Mouse (Mus musculus) CH12.LX (cell line): ENCODE results near the gene Cap2. TPM values are rescaled to one million over a fixed set of nuclear protein-coding genes. Genes with fewer than 3 reads are reported as not detected.

Source experiments
- DNase-seq: peaks from one replicate; pipeline ENCODE4 v3.0.0-alpha.2; 2013; ENCODE audit errors: extremely low read depth
- H3K27ac ChIP-seq: 2 replicates; pipeline ENCODE4 v1.5.1; 2012; ENCODE audit warnings: low read depth, mild to moderate bottlenecking, control low read depth, moderate library complexity; ENCODE audit not compliant: insufficient read depth
- H3K27me3 ChIP-seq: replicated peaks from 2 replicates; pipeline ENCODE3; 2012; ENCODE audit warnings: inconsistent platforms
- H3K36me3 ChIP-seq, 2 experiments: replicated peaks in 1 of 2; 2 replicates each; pipeline versions ENCODE3 to v1.6.1; 2012; ENCODE audit warnings: inconsistent platforms in 1 of 2, low read length in 1 of 2, mild to moderate bottlenecking in 1 of 2, mixed read lengths in 1 of 2, moderate library complexity in 1 of 2; ENCODE audit not compliant: control insufficient read depth in 1 of 2, insufficient read depth in 1 of 2
- H3K4me1 ChIP-seq, 2 experiments: 2 replicates each; pipeline ENCODE4 v1.6.1; 2012; ENCODE audit warnings: inconsistent platforms in 1 of 2, moderate library complexity in 1 of 2; ENCODE audit not compliant: insufficient read depth in 2 of 2, control insufficient read depth in 1 of 2
- H3K4me2 ChIP-seq: 2 replicates; pipeline ENCODE4 v1.6.1; 2012; ENCODE audit warnings: low read depth, mild to moderate bottlenecking, control low read depth; ENCODE audit not compliant: poor library complexity, insufficient read depth, severe bottlenecking
- H3K4me3 ChIP-seq, 3 experiments: fragments of 150-350 bp in 1 of 3; sonication (generic) in 1 of 3; replicated peaks in 1 of 3; 2 replicates each; pipeline versions ENCODE3 to v1.5.1; 2011 to 2012; ENCODE audit warnings: low read depth in 2 of 3, low read length in 2 of 3, mild to moderate bottlenecking in 2 of 3, moderate library complexity in 2 of 3, control low read depth in 1 of 3, improper control_type of control experiment in 1 of 3, inconsistent platforms in 1 of 3, mixed read lengths in 1 of 3; ENCODE audit not compliant: poor library complexity in 1 of 3
- H3K79me2 ChIP-seq: replicated peaks from 2 replicates; pipeline ENCODE4 v1.6.1; 2012; ENCODE audit warnings: mild to moderate bottlenecking, moderate library complexity; ENCODE audit not compliant: control insufficient read depth, poor library complexity, insufficient read depth, severe bottlenecking; ENCODE audit errors: extremely low read depth
- H3K9ac ChIP-seq: 2 replicates; pipeline ENCODE4 v1.6.1; 2012; ENCODE audit warnings: low read depth, mild to moderate bottlenecking, control low read depth, moderate library complexity; ENCODE audit not compliant: insufficient read depth
- H3K9me3 ChIP-seq: replicated peaks from 2 replicates; pipeline ENCODE3; 2012; ENCODE audit warnings: low read length, inconsistent platforms, mixed read lengths
- BHLHE40 ChIP-seq: IDR thresholded peaks from 2 replicates; pipeline ENCODE4 v1.6.1; 2011; ENCODE audit warnings: mild to moderate bottlenecking, low read depth, low read length, improper control_type of control experiment
- CHD1 ChIP-seq: IDR thresholded peaks from 2 replicates; pipeline ENCODE4 v1.6.1; 2012; ENCODE audit warnings: low read depth, low read length, improper control_type of control experiment, inconsistent platforms
- CHD2 ChIP-seq: IDR thresholded peaks from 2 replicates; pipeline ENCODE4 v1.6.1; 2011; ENCODE audit warnings: low read length, improper control_type of control experiment
- CTCF ChIP-seq, 2 experiments: IDR thresholded peaks in 1 of 2; conservative IDR thresholded peaks in 1 of 2; 2 replicates each; pipeline ENCODE4 v1.5.1; 2011 to 2012; ENCODE audit warnings: low read depth in 2 of 2, low read length in 2 of 2, improper control_type of control experiment in 1 of 2, inconsistent platforms in 1 of 2, mild to moderate bottlenecking in 1 of 2, moderate library complexity in 1 of 2
- E2F4 ChIP-seq: IDR thresholded peaks from 2 replicates; pipeline ENCODE4 v1.6.1; 2011; ENCODE audit warnings: low read depth, low read length, improper control_type of control experiment; ENCODE audit not compliant: insufficient replicate concordance
- EP300 ChIP-seq: IDR thresholded peaks from 2 replicates; pipeline ENCODE4 v1.6.1; 2011; ENCODE audit warnings: low read length, improper control_type of control experiment
- ETS1 ChIP-seq: conservative IDR thresholded peaks from 2 replicates; pipeline ENCODE4 v1.6.1; 2012; ENCODE audit warnings: low read depth, mild to moderate bottlenecking, inconsistent platforms, low read length, improper control_type of control experiment, moderate library complexity
- IRF4 ChIP-seq: IDR thresholded peaks from 2 replicates; pipeline ENCODE4 v1.6.1; 2014; ENCODE audit warnings: low read depth, mild to moderate bottlenecking, inconsistent platforms, low read length, improper control_type of control experiment
- JUN ChIP-seq: IDR thresholded peaks from 2 replicates; pipeline ENCODE4 v1.6.1; 2011; ENCODE audit warnings: low read depth, mild to moderate bottlenecking, low read length, improper control_type of control experiment, moderate library complexity; ENCODE audit not compliant: insufficient read depth
- KAT2A ChIP-seq: IDR thresholded peaks from 2 replicates; pipeline ENCODE4 v1.6.1; 2012; ENCODE audit warnings: low read length, improper control_type of control experiment, inconsistent platforms; ENCODE audit not compliant: insufficient replicate concordance
- MAFK ChIP-seq: IDR thresholded peaks from 2 replicates; pipeline ENCODE4 v1.6.1; 2011; ENCODE audit warnings: low read length, improper control_type of control experiment; ENCODE audit not compliant: insufficient replicate concordance
- MAX ChIP-seq: IDR thresholded peaks from 2 replicates; pipeline ENCODE4 v1.6.1; 2011; ENCODE audit warnings: low read length, improper control_type of control experiment
- MXI1 ChIP-seq: IDR thresholded peaks from 2 replicates; pipeline ENCODE4 v1.6.1; 2011; ENCODE audit warnings: mild to moderate bottlenecking, low read depth, low read length, improper control_type of control experiment
- MYC ChIP-seq: IDR thresholded peaks from 2 replicates; pipeline ENCODE4 v1.6.1; 2011; ENCODE audit warnings: low read depth, mild to moderate bottlenecking, improper control_type of control experiment, low read length
- NELFE ChIP-seq: IDR thresholded peaks from 2 replicates; pipeline ENCODE4 v1.6.1; 2011; ENCODE audit warnings: low read depth, low read length, improper control_type of control experiment
- NRF1 ChIP-seq: IDR thresholded peaks from 2 replicates; pipeline ENCODE4 v1.6.1; 2014; ENCODE audit warnings: low read depth, mild to moderate bottlenecking, inconsistent platforms, low read length, improper control_type of control experiment, moderate library complexity
- POLR2A ChIP-seq: IDR thresholded peaks from 2 replicates; pipeline ENCODE4 v1.6.1; 2011; ENCODE audit warnings: low read depth, mild to moderate bottlenecking, improper control_type of control experiment, low read length
- RAD21 ChIP-seq: IDR thresholded peaks from 2 replicates; pipeline ENCODE4 v1.6.1; 2011; ENCODE audit warnings: low read depth, mild to moderate bottlenecking, low read length, improper control_type of control experiment, moderate library complexity
- RCOR1 ChIP-seq: conservative IDR thresholded peaks from 2 replicates; pipeline ENCODE4 v1.6.1; 2012; ENCODE audit warnings: low read depth, mild to moderate bottlenecking, inconsistent platforms, low read length, improper control_type of control experiment
- SIN3A ChIP-seq: IDR thresholded peaks from 2 replicates; pipeline ENCODE4 v1.6.1; 2012; ENCODE audit warnings: low read length, improper control_type of control experiment, inconsistent platforms
- SMC3 ChIP-seq: IDR thresholded peaks from 2 replicates; pipeline ENCODE4 v1.6.1; 2011; ENCODE audit warnings: low read depth, low read length, improper control_type of control experiment
- UBTF ChIP-seq: IDR thresholded peaks from 2 replicates; pipeline ENCODE4 v1.6.1; 2012; ENCODE audit warnings: low read depth, mild to moderate bottlenecking, inconsistent platforms, low read length, improper control_type of control experiment, moderate library complexity
- USF1 ChIP-seq: IDR thresholded peaks from 2 replicates; pipeline ENCODE4 v1.6.1; 2014; ENCODE audit warnings: low read depth, mild to moderate bottlenecking, inconsistent platforms, low read length, improper control_type of control experiment
- ZC3H11A ChIP-seq: IDR thresholded peaks from 2 replicates; pipeline ENCODE4 v1.6.1; 2012; ENCODE audit warnings: low read depth, mild to moderate bottlenecking, inconsistent platforms, low read length, improper control_type of control experiment
- ZKSCAN1 ChIP-seq: IDR thresholded peaks from 2 replicates; pipeline ENCODE4 v1.6.1; 2012; ENCODE audit warnings: low read depth, inconsistent platforms, low read length, improper control_type of control experiment, borderline replicate concordance
- ZMIZ1 ChIP-seq: IDR thresholded peaks from 2 replicates; pipeline ENCODE4 v1.6.1; 2012; ENCODE audit warnings: low read depth, mild to moderate bottlenecking, inconsistent platforms, low read length, improper control_type of control experiment
- ZNF384 ChIP-seq: IDR thresholded peaks from 2 replicates; pipeline ENCODE4 v1.6.1; 2012; ENCODE audit warnings: low read depth, low read length, improper control_type of control experiment, inconsistent platforms
- dilution Hi-C: fragments of 300-500 bp; cut with MboI; formaldehyde crosslinking; loops from 2 replicates; pipeline ENCODE4 v1.14.3; 2020; ENCODE audit warnings: low sequenced_read_pairs; ENCODE audit not compliant: extremely low pct_unique_long_range_greater_than_20kb, extremely low pct_ligation_motif_present
- in situ Hi-C: fragments of 300-500 bp; cut with MboI; formaldehyde crosslinking; loops from 3 replicates; pipeline ENCODE4 v1.14.3; 2019; ENCODE audit warnings: low sequenced_read_pairs, low pct_ligation_motif_present, low pct_unique_long_range_greater_than_20kb, mixed read lengths
- polyA plus RNA-seq: library from polyadenylated mRNA; unstranded; fragments of >175 nt; gene quantifications from 2 replicates; pipeline ENCODE4 v1.2.1, GENCODE M21; 2012; ENCODE audit warnings: low read depth; ENCODE audit not compliant: insufficient read length
- total RNA-seq, 2 experiments: library from RNA; depleted of rRNA; stranded (reverse); fragments of 300-350 nt in 1 of 2; fragments of >200 nt in 1 of 2; gene quantifications; 2 replicates each; pipeline ENCODE4 v1.2.3; 2012 to 2014

The Cap2 gene
- total and polyA plus RNA-seq, 3 experiments: 0.04 to 0.11 TPM; not detected in 1

GRCm38 (mm10) chr13:46569469-46569868, 67.8 kb downstream of the Cap2 start:
- H3K4me1 ChIP-seq: no peaks in the 10 kb centered on the region
- no peak overlapping the region for H3K4me2 ChIP-seq
- TF ChIP-seq IRF4 (no peak), ZKSCAN1 (no peak), MYC (no peak), USF1 (no peak), MAFK (no peak), BHLHE40 (no peak), RCOR1 (no peak), SIN3A (no peak), UBTF (no peak), POLR2A (no peak), KAT2A (no peak), MAX (no peak), CHD1 (no peak), MXI1 (no peak), CHD2 (no peak), ETS1 (no peak), ZC3H11A (no peak), NRF1 (no peak), CTCF (conservative IDR thresholded peaks at IDR 0.05 in 1 of 2, IDR thresholded peaks at IDR 0.05 in 1 of 2; ENCODE audit: low read depth in 2 of 2, low read length in 2 of 2) (no peak)
- TF ChIP-seq, all 38 proteins: peak for 0
- H3K79me2 ChIP-seq: no peaks in the 10 kb centered on the region
- H3K27ac ChIP-seq: no peak overlapping the region
- no peaks in the 10 kb centered on the region for H3K9me3 ChIP-seq
- in situ Hi-C loops: no loop called here
- H3K9ac ChIP-seq: no peak overlapping the region
- DNase-seq: no peak
- H3K36me3 ChIP-seq: no peaks in the 10 kb centered on the region
- no peak overlapping the region for H3K4me3 ChIP-seq
- no peaks in the 10 kb centered on the region for H3K27me3 ChIP-seq
- dilution Hi-C loops: no loop called here

- H3K4me2 ChIP-seq: no peak overlapping the region
- H3K27ac ChIP-seq: no peak overlapping the region
- no peaks in the 10 kb centered on the region for H3K36me3 ChIP-seq
- H3K4me3 ChIP-seq: no peak overlapping the region
- no peaks in the 10 kb centered on the region for H3K9me3 ChIP-seq
- no peak for TF ChIP-seq ZMIZ1
- no peak for TF ChIP-seq CHD1
- TF ChIP-seq SMC3: no peak
- no peak for TF ChIP-seq NRF1
- no peak for TF ChIP-seq KAT2A
- no peak for TF ChIP-seq ZNF384
- no peak for TF ChIP-seq SIN3A
- no peak for TF ChIP-seq IRF4
- no peak for TF ChIP-seq MXI1
- no peak for TF ChIP-seq CTCF (conservative IDR thresholded peaks at IDR 0.05 in 1 of 2, IDR thresholded peaks at IDR 0.05 in 1 of 2; ENCODE audit: low read depth in 2 of 2, low read length in 2 of 2)
- TF ChIP-seq EP300: no peak
- TF ChIP-seq RAD21: no peak
- no peak for TF ChIP-seq RCOR1
- no peak for TF ChIP-seq E2F4
- TF ChIP-seq MAX: no peak
- no peak for TF ChIP-seq ZC3H11A
- no peak for TF ChIP-seq JUN
- no peak for TF ChIP-seq CHD2
- TF ChIP-seq NELFE: no peak
- TF ChIP-seq, all 38 proteins: peak for 0
- Histone ChIP-seq H3K27me3 (no peaks in the 10 kb centered on the region), H3K9ac (no peak overlapping the region), H3K4me1 (no peaks in the 10 kb centered on the region), H3K79me2 (no peaks in the 10 kb centered on the region)
- no peak for DNase-seq
- dilution Hi-C loops (no loop called here), in situ Hi-C loops (no loop called here)
Observed at GRCm38 (mm10) chr13:46571141-46571592, 69.5 kb downstream of the Cap2 start.
